Mouse (Mus musculus) yolk sac, embryonic 10.5 days (tissue): ENCODE measurements around the gene Ankrd34c.
A peak's percentile ranks its signal among the peaks of the same experiment; 100 is the strongest.

Experiments used
- DNase-seq: peaks from one replicate; pipeline ENCODE4 v3.0.0-alpha.2; 2017; ENCODE audit warnings: low spot score

Gene Ankrd34c

DNA sequence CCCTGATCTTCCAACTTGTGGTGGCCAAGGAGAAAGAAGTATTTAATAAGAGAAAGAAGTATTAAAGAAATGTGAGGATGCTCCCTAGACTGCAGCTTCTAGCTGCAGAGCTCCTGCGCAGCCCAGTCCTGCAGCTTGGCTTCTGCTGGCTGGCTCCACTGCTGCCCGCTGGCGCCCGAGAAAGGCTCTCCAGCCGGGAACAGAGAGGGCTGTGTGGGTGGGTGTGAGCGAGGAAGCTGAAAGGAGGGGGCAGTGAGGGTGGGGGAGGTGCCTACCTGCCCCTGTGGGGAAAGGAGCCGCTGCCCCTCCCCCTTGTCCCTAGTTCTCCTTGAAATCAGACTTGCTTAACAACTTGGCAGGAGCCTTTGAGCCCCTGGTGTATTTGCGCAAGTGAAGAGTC lies at the start of gene Ankrd34c:
Gene Ankrd34c (minus strand): TSS at position 181 of the 400 bp plus-strand sequence.
- DNase-seq = no peak

DNA sequence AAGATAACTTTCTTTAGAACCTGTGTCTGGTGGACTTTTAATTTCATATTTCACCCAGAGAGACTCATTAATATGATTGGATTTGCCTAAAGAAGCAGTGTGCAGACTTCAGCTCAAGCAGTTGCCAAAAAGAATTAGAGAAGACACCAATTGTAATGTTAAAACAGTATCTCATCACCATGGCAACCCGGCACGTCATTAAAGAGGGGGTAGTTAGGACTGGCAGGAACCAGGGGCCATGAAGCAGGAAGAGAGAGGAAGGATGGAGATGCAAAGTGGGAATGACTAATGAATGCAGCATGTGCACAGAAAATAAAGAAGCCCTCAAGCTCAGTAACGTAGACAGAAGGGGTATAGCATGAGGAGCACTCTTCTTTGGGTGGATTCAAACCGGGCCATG lies 49.3 kb upstream of the Ankrd34c start:
- DNase-seq = no peak

DNA sequence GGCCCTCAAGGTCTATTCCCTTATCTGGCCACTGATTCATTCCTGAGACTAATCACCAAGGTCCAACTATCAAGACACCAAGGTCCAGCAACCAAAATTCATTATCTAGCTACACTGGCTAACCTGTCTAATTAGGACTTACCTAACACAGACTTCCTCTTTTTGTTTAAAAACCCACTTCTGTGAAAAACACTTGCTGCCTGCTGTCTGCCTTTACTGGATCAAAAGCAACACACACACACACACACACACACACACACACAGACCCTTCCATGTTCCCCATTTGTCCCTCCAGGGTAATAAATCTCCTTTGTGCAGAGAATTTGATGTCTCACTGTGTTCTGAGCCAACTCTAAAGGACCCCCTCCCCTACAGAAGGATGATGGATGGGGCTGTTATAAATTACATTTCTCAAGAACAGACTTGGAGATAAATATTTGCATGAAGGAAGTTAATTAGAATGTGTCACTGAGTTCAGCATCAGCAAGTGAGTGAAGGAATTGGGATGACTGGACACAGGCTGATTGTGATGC lies 43.2 kb upstream of the Ankrd34c start:
- no peak for DNase-seq

DNA sequence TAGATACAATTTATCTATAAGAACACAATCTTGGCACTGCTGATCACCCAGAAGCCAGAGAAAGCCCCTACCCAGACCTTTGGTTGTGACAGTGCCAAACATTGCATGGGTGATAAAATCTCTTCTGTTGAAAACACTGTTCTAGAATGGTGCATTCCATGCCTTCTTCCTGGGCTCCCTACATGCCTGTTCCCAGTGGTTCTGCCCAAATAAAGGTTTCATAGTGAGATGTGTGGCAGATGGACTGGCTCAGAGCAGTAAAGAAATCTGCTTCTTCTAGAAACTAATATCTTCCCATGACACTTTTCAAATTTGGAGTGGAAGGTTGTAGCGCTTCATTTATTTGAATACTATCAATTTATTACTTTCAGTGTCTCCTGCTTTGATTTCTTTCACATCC lies 41.0 kb upstream of the Ankrd34c start:
- DNase-seq = no peak

DNA sequence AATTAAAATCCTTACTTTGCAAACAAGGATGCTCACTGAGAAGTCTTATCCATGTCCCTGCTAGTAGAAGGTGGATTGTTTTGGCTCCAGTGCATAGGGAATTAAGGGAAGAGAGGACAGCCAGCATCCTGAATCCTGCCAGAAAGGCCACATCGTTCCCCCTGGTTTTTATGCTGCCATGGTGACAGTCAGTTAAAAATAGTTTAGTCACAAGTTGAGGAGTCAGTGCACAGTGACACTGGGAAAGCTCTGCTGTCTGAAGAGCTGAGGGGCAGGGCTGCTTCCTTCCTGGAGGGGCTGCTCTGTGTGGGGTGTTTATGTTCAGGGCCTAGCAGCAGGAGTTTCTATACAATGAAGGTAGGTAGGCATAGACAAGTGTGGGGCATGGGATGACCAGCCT lies 32.9 kb upstream of the Ankrd34c start:
- no peak for DNase-seq

DNA sequence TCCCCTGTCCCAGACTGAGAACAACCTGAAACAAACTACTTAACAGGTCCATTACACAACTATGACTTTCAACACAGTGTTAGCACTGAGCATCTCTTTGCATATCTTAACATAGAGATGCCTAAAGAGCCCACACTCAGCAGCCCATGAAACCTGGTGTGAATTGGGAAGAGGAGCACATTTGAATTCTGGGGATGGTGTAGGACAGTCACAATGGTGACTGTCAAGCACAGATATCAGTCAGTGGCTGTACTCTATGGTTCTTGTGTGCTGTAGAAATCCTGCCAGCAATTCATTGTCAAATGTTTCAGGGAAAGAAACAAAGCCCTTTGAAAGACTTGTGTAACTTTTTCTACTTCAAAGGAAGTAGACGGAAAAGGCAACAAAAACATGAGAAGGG lies 23.7 kb upstream of the Ankrd34c start:
- DNase-seq = no peak

DNA sequence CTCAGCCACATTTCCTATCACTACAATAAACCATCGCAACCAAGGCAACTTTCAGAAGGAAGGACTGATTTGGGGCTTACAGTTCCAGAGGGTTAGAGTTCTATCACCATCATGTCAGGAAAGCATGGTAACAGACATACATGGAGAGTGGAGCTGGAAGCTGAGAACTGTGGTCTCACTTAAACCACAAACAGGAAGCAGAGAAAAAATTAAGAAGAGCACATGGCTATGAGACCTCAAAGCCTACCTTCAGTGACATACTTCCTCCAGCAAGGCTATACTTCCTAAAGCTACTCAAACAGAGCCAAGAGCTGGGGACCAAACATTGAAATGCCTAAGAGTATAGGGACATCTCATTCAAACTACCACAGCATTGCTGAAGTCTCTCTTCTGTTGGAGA lies 20.3 kb upstream of the Ankrd34c start:
- DNase-seq = no peak

DNA sequence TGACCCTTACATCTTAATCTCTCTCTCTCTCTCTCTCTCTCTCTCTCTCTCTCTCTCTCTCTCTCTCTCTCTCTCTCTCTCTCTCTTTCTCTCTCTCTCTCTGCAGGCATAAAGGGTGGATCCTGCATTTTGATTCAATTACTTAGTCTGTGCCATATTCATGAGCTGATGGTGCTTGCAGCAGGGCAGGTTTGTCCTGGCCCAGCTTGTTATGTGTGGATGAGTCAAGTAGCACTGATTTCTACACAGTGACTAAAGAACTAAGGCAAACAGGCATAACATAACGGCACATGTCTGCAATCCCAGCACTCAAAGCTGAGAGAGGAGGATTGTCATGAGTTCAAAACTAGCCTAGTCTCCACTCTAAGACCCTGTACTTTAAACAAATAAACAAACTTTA lies 19.9 kb upstream of the Ankrd34c start:
- no peak for DNase-seq

DNA sequence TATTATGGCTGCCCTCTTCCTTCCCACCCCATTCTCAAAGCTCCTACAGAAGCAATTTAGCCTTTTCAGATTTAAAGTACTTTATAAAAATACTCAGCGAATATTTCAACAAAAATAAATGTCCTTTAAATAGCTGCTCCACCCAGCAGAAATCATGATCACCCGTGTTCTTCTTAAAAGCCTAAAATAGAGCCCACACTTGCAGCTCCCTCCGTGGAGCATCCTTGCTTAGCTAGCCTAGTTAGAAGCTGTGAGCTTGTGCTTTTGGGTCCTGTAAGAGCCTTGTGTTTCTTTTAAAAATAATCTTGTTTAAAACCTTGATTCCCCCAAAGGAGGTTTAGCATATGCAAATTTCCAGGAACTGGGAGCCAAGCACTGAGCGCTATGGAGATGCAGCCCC lies 19.3 kb upstream of the Ankrd34c start:
- no peak for DNase-seq

DNA sequence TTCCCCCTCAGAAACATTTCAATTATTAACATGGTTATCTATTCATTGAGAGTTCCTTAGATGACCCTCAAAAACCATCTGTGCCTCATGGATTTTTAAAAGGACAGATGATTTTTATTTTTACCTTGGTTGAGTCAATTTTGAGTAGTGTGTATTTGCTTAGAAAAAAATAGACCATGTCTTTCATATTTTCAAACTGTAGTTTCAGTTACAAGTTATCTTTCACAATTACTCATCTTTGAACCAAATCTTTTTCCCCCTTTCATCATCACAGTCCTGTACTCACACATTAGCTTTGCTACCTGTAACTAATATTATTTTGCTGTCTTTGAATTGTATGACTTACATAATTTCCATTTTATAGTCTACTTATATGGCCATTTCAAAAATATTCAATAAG lies 1.8 kb upstream of the Ankrd34c start:
- DNase-seq = no peak

DNA sequence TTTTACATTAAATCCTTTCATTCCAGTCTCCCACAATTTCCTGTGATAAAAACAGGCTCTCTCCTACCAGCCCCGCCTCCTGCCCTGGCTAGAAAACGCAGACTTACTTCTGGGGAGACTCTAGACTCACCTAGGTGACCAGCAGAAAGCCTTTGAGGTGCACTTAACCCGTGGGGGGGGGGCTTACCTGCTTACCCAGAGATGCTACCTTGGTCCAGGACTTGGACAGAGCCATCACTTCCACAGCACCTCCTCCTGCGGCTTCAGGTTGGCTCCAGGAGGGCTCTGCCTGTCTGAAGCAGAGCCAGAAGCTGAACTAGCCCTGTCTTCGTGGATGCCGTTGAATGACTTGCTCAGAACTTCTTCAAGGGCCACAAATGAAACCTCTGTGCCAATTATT lies 387 bp downstream of the Ankrd34c start:
- DNase-seq = no peak

DNA sequence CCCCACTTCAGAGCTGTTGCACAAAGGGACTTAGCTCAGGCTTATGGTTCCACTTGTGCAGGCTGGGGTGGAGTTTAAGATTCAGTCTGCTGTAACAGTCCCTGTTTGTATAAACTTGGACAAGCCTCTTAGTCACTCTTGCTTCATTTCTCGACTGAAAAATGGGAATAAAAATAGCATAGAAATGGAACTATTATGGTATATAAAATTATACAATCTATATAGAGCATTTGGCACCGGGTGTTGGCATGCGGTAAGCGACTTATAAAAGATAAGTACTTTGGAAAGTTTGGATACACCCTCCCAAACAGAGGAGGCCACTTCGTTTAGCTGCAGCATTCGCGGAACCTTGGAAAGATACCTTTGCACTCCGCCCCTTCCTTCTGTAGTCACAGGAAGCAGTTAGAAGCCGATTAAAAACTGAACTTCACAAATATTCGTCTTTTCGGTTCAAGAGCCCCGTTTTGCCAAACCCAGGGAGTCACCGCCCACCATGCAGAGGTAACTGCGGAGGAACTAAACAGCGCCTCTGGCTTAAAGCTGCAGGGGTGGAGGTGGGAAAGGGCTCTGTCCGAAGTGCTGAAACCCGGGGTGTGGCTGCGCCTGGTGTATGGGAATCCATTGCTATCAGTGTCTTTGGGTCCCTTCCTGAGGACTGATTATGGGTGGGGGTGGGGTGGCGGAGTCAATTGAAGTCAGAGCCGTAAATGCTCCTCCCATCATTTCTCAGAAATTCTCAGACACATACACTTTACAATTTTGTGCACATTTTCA lies 1.2 kb downstream of the Ankrd34c start:
- DNase-seq = peak; percentile 34

DNA sequence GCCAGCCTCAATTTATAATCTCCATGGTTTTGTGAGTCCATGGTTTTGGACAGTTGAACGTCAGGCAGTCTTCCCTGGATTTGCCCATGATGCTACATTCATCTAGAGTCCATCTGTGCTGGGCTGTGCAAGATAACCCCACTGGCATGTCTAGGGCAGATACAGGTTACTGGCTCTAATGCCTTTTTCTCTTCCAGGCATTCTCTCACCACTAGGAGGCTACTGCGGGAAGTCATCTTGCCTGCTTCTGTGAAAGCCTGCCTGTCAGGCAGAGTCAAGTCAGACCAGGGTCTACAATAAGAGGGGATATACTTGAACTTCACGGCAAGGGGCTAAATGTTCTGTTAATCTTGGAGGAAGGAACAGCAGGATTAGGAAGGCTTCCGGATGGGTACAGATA lies 31.4 kb downstream of the Ankrd34c start:
- DNase-seq = no peak

DNA sequence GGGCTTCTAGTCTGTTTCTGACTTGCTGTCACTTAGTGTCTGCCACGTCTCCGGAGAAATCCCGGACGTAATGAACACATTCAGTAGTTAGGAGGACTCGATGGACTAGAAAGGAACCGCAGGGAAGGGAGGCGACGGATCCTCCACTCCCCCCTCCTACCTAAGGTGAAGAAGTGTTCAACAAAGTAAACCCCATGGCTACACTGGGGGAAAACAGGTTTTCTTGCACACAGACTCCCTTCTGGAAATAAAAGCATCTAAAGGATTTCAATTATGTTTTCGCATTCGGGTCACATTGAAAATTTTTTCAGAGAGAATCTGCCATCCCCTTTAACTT lies 33.1 kb downstream of the Ankrd34c start:
- no peak for DNase-seq

DNA sequence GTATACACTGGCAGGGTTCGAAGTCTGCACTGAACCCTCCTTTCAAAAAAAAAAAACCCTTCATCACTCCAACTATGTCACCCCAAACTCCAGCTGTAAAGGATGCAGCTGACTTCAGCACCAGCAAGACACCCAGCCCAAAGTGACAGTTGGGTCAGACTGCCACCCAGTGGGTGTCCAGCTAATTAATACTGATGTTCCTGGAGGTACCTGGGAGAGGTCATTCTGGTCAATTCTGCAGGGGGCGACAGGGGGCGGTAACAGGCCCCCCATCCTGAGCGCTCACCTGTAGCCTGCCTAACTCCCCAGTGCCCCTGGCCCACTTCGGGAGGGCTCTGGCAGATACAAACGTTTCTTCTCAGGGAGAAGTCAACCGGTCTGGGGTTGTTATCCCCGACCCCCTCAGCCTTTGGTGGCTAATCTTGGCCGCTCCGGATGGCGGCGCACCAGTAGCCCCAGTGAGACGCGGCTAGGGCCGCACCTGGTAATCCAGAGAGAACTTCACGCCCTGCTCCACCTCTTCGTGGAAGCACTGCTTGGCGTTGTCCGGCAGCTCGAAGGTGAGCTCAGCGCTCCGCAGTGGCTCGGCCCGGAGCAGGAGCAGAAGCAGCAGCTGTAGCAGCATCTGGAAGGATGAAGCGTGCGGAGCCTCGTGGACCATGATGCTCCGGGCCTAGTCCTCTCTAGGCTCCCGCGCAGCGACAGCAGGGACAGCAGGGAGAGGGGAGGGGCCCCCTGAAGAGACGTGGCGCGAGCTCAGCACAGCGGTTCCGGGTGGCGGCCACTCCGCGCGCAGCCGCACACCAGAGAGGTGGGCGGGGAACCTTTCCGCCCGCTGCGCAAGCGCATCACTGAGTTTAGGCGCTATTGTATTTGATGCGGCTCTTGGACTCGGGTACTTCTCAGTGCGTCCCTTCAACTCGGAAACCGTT lies 33.7 kb downstream of the Ankrd34c start, which contains the start of gene Tmed3:
Gene Tmed3 (minus strand): TSS at position 804 of the 932 bp plus-strand sequence.
- peak; percentile 88 for DNase-seq

DNA sequence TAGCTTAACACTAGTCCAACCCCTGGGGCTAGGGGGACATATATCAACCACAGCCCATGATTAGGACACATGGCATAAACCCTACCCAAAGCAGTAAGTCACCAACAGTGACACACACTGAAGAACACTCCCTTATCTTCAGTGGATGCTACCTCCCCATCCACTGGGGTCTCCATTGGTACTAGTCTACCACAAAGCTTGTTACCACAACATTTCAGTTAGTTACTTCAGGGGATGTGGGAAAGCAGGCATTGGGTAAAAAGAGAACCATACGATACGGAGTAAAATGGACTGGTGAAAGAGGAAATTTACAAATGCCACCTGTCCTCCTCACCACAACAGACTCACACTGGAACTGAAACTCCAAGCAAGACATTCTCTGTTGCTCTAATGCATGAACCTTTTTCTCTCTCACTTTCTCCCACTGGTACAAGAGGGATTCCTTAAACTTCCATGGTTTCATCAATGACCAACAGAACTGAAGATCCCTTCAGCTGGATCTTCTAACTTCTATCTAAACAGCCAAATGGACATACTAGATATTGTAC lies 37.3 kb downstream of the Ankrd34c start:
- DNase-seq = no peak

DNA sequence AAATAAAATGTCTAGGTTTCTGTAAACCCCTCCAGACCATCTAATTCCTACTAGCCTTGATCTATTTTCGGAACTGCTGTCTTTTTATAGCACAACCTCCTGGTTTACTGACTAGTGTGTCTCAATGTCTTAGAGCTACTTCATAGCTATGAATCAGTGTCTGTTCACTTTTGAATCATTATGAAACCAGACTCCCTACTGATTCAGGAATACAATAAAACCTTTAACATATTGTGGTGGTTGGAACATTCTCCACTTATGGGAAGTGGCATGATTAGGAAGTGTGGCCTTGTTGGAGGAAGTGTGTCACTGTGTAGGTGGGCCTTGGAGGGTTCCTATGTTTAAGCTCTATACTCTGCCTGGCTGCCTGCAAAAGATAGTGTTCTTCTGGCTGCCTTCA lies 43.1 kb downstream of the Ankrd34c start:
- no peak for DNase-seq

DNA sequence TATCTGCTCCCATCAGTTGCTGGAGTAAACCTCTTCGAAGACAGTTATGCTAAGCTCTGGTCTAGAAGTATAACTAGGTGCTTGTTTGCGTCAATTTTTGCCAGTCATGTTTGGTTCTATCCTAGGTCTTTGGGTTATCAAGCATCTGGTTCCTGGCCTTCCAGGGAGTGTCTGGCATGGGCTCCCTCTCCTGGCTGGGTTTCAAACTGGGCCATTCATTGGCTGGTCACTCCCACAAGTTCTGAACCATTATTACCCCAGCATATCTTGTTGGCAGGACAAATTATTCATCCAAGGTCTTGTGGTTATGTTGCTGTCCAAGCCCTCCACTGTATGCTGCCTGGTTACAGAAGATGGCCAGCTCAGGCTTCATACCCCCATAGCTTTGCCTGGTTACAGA lies 44.6 kb downstream of the Ankrd34c start:
- no peak for DNase-seq

DNA sequence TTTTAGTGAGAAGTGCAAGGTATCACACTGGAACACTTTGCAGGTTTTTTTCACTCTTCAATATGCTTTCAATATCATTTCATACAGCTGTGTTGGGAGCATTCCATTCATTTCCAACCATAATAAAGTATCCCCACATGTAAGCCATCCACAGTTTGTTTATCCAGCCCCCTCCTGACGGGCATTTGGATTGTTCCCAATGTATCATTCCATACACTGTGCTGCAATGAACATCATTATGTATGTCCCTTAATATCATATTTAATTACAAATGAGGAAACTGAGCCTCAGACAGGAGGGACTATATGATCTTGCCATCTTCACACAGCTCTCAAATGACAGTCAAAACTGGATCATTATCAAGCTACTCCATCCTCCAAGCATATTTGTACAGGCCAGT lies 49.1 kb downstream of the Ankrd34c start:
- no peak for DNase-seq

DNA sequence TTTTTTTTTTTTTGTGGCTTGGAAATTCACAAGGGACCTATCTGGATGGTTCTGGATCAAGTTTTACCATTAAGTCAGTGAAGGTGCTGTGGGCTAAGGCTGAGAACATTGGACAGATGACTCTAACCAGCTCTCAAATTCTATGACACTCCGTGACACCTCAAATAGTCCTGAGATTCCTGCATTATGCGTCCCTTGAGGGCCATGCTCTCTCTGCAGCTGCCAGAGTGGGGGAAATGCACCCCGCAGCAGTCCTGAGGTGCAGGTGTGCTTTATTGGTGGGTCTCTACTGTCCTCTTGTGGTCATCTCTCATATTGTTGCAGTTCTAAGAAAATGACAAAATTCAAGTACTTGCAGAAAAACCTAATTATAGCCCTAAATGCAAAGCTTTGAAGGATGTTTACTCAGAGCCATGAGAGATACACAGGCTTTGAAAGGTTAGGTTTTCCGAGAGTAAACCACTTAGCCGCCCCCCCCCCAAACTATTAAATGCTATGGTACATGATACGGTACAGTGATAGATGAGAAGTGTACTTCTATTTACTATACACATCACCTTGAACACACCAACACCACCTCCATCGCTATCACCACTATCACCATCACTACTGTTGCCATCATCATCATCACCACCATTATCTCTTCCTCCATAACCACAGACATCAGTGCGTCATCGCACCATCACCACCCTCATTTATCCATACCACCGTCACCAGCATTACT lies 50.6 kb downstream of the Ankrd34c start:
- DNase-seq = no peak

DNA sequence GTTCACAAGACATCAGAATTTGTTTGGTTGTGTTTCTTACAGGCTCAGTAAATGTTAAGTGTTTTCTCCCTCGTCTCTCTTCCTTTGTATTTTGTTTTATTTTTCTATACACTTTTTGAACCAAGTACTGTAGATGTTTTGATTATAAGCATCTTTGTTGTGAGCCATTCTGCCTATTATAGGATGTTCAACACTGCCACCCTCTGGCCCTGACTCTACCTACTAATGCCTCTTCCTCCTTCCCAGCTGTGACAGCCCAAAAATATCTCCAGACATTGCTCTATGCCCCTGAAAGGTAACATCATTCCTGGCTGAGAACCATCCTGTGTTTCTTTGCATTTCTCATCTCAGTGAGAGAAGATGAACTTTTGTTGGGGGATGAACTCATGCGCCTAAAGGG lies 52.0 kb downstream of the Ankrd34c start:
- DNase-seq = no peak

DNA sequence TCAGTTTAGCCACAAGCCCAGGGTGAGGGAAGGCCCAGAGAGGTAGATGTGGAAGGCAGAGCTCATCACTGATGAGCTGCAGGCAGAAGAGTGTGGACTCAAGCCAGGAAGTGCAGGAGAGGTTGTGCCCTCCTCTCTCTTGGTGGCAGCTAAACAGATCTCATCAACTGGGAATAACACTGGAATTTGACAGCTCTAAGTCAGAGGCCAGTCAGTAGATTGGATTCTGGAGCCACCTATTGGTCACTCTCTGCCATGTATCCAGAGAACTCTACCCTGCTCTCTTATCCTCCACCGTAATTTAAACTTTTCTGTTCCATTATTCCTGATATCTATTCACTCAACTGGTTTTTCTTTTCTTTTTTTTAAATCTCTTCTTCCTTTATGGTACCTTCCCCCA lies 59.3 kb downstream of the Ankrd34c start:
- no peak for DNase-seq
